Mouse (Mus musculus): Measurements from ENCODE around the gene Melk. TPM values are rescaled to one million over a fixed set of nuclear protein-coding genes. Genes with fewer than 3 reads are reported as not detected.
A peak's percentile ranks its signal among the peaks of the same experiment; 100 is the strongest.

Gene Melk
- polyA plus RNA-seq, 1 experiment: not detected

DNA sequence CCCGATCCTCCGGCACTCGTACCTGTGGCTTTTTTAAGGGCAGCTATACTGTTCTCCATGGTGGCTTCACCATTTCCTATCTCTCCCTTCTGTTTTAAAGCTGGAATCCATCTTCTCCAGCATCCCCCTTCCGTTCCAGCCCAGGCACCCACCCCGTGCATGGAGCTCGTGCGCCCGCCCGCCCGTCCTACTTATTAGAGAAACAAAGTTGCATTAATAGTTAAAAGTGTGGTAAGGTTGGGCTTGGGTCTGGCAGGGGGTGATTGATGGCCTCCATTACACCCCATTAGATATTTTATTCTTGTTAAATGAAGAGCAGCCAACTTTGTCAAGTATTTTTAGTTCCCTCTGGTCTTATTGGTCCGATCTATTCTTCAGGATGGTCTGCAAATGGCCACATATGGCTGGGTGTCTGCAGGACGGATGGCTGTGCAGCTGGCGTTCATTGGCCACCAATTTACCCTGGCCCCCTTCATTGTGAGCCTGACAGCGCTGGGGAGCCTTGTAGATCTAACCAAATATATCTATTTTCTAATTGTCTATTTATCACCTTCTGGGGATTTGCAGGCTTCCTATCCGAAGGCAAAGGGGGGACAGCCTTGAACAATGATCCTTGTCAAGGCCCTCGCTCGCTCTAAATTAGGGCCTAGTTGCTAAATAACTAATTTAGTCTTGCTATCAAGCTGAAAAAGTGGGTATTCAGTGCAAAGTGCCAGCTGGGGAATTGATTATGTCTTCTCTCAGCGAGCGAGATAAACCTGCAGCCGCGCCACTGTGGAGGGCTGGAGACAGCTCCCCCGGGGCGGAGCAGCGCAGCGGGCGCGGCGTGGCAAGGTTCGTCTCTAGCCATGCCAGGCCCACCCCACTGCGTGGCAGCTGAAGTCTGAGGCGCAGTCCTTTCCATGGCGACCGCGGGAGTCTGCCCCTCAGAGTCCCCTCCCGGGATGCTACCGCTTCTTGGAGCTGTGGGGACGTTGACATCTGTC, 91.8 kb downstream of the Melk start:
- H3K27ac ChIP-seq (ENCODE audit: insufficient read depth, low read depth, low read length): no peak overlapping the region
- 66% methylated on average over 36 of the region's 37 CpGs for WGBS
- no peak for TF ChIP-seq POLR2A (IDR thresholded peaks at IDR 0.05; ENCODE audit: insufficient read depth, low read depth, low read length)
- TF ChIP-seq CTCF (IDR thresholded peaks at IDR 0.05; ENCODE audit: insufficient read depth, low read depth, low read length): no peak
- H3K4me3 ChIP-seq (ENCODE audit: insufficient read depth, low read depth, low read length): no peak overlapping the region
- peaks cover 7% of the 10 kb centered on the region; the same call in 1 of the 2 replicates for H3K4me1 ChIP-seq (ENCODE audit: control insufficient read depth, insufficient read depth, low read length)

DNA sequence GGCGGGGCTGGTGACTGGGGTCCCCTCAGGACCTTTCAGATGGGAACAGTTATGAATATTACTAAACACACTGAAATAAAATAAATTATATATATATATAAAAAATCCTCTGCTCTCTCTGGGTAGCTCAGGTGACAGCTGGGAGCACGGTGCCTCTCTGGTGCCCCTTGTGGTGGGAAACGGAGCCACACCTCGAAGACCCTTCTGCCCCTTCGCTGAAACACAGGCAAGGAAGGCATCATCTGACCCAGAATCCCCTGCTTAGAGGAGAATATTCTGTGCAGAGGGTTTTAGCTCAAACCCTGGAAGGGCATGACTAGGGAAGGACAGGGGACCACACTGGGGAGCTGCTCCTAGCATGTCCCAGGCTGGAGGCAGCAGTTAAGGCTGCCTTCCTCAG, 101.9 kb downstream of the Melk start:
- Histone ChIP-seq H3K4me3 (ENCODE audit: insufficient read depth, low read depth, low read length) (no peak overlapping the region), H3K27ac (ENCODE audit: insufficient read depth, low read depth, low read length) (no peak overlapping the region), H3K4me1 (ENCODE audit: control insufficient read depth, insufficient read depth, low read length) (0 out of 2 replicates have a peak, but pooled peaks cover 7% of the 10 kb centered on the region)
- TF ChIP-seq POLR2A (IDR thresholded peaks at IDR 0.05; ENCODE audit: insufficient read depth, low read depth, low read length): no peak
- TF ChIP-seq CTCF (IDR thresholded peaks at IDR 0.05; ENCODE audit: insufficient read depth, low read depth, low read length): peak; percentile 46; the same call in 1 of the 2 replicates
- WGBS: 16% methylated on average over 5 of the region's 5 CpGs

DNA sequence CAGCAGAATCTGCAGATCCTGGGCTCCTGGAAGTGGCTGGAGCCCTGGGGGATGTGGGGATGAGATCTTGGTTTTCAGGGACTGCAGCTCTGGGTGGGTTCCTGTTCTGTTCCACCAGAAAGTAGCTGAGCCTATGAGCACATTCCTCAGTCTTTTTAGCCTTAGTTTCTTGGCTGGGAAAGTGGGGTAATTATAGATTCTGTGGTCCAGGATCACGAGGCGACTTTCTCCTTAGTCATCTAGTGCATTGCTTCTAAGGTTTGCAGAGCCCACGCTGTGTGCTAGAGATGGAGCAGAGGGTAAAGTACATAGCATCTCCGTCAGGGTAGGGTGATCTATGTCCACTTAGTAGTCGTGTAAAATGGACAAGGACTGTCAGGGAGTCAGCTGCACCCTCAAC, 103.8 kb downstream of the Melk start:
- TF ChIP-seq CTCF (IDR thresholded peaks at IDR 0.05; ENCODE audit: insufficient read depth, low read depth, low read length) (no peak), POLR2A (IDR thresholded peaks at IDR 0.05; ENCODE audit: insufficient read depth, low read depth, low read length) (no peak)
- WGBS: 40% methylated on average over 5 of the region's 5 CpGs
- Histone ChIP-seq H3K4me1 (ENCODE audit: control insufficient read depth, insufficient read depth, low read length) (0 out of 2 replicates have a peak, but pooled peaks cover 6% of the 10 kb centered on the region), H3K4me3 (ENCODE audit: insufficient read depth, low read depth, low read length) (no peak overlapping the region), H3K27ac (ENCODE audit: insufficient read depth, low read depth, low read length) (no peak overlapping the region)

Other genes starting within 250 kb of the Melk start
- gene Gne, start 216.7 kb upstream of the Melk start, polyA plus RNA-seq (2012; ENCODE audit: insufficient read depth, insufficient read length, low replicate concordance, missing spikeins): not detected in 2 replicates
- gene Rnf38, start 67.1 kb upstream of the Melk start, polyA plus RNA-seq (2012; ENCODE audit: insufficient read depth, insufficient read length, low replicate concordance, missing spikeins): not detected in 2 replicates